Mouse (Mus musculus): Measurements from ENCODE around the gene Nt5dc1. TPM values are rescaled to one million over a fixed set of nuclear protein-coding genes. Genes with fewer than 3 reads are reported as not detected.

Gene Nt5dc1
- polyA plus RNA-seq, 1 experiment, result 6.6 TPM

GRCm38 (mm10) chr10:34249594-34249993 is 168.8 kb downstream of the Nt5dc1 start:
- Histone ChIP-seq H3K4me3 (replicated peaks; ENCODE audit: extremely low read depth, low read depth, low read length) (no peak overlapping the region), H3K4me1 (ENCODE audit: control insufficient read depth, insufficient read depth, low read length) (peaks cover 6% of the 10 kb centered on the region)
- TF ChIP-seq POLR2A (IDR thresholded peaks at IDR 0.05; ENCODE audit: borderline replicate concordance, extremely low read depth, low read depth, low read length), result no peak
- no peak for TF ChIP-seq CTCF (IDR thresholded peaks at IDR 0.05; ENCODE audit: insufficient read depth, low read length)
- DNase-seq, result no peak
- 34% methylated on average over 2 of the region's 2 CpGs for WGBS

- DNase-seq, result no peak
- 31% methylated on average over 3 of the region's 3 CpGs for WGBS
- Histone ChIP-seq H3K4me1 (ENCODE audit: control insufficient read depth, insufficient read depth, low read length) (peaks cover 6% of the 10 kb centered on the region), H3K4me3 (replicated peaks; ENCODE audit: extremely low read depth, low read depth, low read length) (no peak overlapping the region)
- TF ChIP-seq POLR2A (IDR thresholded peaks at IDR 0.05; ENCODE audit: borderline replicate concordance, extremely low read depth, low read depth, low read length) (no peak), CTCF (IDR thresholded peaks at IDR 0.05; ENCODE audit: insufficient read depth, low read length) (no peak)
Measured at GRCm38 (mm10) chr10:34247757-34248156, 170.6 kb downstream of the Nt5dc1 start.

GRCm38 (mm10) chr10:34246106-34246505 is 172.2 kb downstream of the Nt5dc1 start:
- WGBS, result 55% methylated on average over 2 of the region's 2 CpGs
- DNase-seq, result no peak

GRCm38 (mm10) chr10:34244745-34245144 is 173.6 kb downstream of the Nt5dc1 start:
- TF ChIP-seq CTCF (IDR thresholded peaks at IDR 0.05; ENCODE audit: insufficient read depth, low read length), result no peak
- no peak for TF ChIP-seq POLR2A (IDR thresholded peaks at IDR 0.05; ENCODE audit: borderline replicate concordance, extremely low read depth, low read depth, low read length)
- WGBS, result 29% methylated on average over 5 of the region's 5 CpGs
- no peak for DNase-seq
- Histone ChIP-seq H3K4me1 (ENCODE audit: control insufficient read depth, insufficient read depth, low read length) (peaks cover 6% of the 10 kb centered on the region), H3K4me3 (replicated peaks; ENCODE audit: extremely low read depth, low read depth, low read length) (no peak overlapping the region)

More at GRCm38 (mm10) chr10:34246106-34246505, 172.2 kb downstream of the Nt5dc1 start:
- Histone ChIP-seq H3K4me1 (ENCODE audit: control insufficient read depth, insufficient read depth, low read length) (peaks cover 6% of the 10 kb centered on the region), H3K4me3 (replicated peaks; ENCODE audit: extremely low read depth, low read depth, low read length) (no peak overlapping the region)
- TF ChIP-seq POLR2A (IDR thresholded peaks at IDR 0.05; ENCODE audit: borderline replicate concordance, extremely low read depth, low read depth, low read length) (no peak), CTCF (IDR thresholded peaks at IDR 0.05; ENCODE audit: insufficient read depth, low read length) (no peak)

GRCm38 (mm10) chr10:34238536-34238935 is 179.8 kb downstream of the Nt5dc1 start:
- DNase-seq, result no peak
- WGBS, result 78% methylated on average over 4 of the region's 4 CpGs
- Histone ChIP-seq H3K4me3 (replicated peaks; ENCODE audit: extremely low read depth, low read depth, low read length) (no peak overlapping the region), H3K4me1 (ENCODE audit: control insufficient read depth, insufficient read depth, low read length) (no peaks in the 10 kb centered on the region)
- TF ChIP-seq CTCF (IDR thresholded peaks at IDR 0.05; ENCODE audit: insufficient read depth, low read length) (no peak), POLR2A (IDR thresholded peaks at IDR 0.05; ENCODE audit: borderline replicate concordance, extremely low read depth, low read depth, low read length) (no peak)

Other genes starting within 250 kb of the Nt5dc1 start
- 12.4 and 16.2 TPM in 2 replicates for gene Dse, start 210.8 kb downstream of the Nt5dc1 start, polyA plus RNA-seq (2012; rRNA removed)
- 26.3 and 33.6 TPM in 2 replicates for gene Tspyl1, start 136.4 kb downstream of the Nt5dc1 start, polyA plus RNA-seq (2012; rRNA removed)
- 7.2 and 13.0 TPM in 2 replicates for gene Tspyl4, start 121.1 kb downstream of the Nt5dc1 start, polyA plus RNA-seq (2012; rRNA removed)
- 0.05 and 0.83 TPM in 2 replicates for gene Col10a1, start 28.6 kb downstream of the Nt5dc1 start, polyA plus RNA-seq (2012; rRNA removed)
- gene Frk, start 64.8 kb upstream of the Nt5dc1 start, polyA plus RNA-seq (2012; rRNA removed), result 0.80 and 1.5 TPM in 2 replicates

All from lung, adult 2 months (tissue).